Mouse (Mus musculus): ENCODE measurements around the gene Dthd1. TPM values are rescaled to one million over a fixed set of nuclear protein-coding genes. Genes with fewer than 3 reads are reported as not detected.

The Dthd1 gene
- polyA plus RNA-seq, 1 experiment from 2014 or later = not detected

DNA sequence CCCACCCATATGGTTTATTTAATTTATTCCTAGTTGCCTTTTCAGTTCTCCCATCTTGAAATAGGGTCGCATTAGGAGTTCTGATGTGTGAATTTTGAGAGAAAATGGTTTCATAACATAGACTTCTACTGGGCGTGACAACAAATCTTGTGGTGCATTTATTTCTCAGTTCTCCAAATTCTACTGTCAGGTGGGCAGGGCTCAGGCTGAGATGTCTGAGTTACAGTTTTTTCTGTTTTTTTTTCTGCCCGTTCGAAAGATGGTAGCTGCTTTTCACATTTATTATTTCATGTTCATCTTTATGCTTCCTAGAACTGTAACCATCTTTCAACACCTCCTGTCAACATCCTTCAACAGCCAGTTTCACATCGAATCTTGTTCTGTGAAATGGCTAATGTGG, 95.5 kb downstream of the Dthd1 start:
- WGBS = 86% methylated on average over 5 of the region's 5 CpGs
- Histone ChIP-seq H3K4me3 (no peak overlapping the region), H3K9me3 (replicated peaks) (no peaks in the 10 kb centered on the region), H3K36me3 (no peaks in the 10 kb centered on the region), H3K27me3 (ENCODE audit: low read depth, poor library complexity, severe bottlenecking) (no peaks in the 10 kb centered on the region), H3K4me1 (no peaks in the 10 kb centered on the region), H3K27ac (no peak overlapping the region)
- DNase-seq (ENCODE audit: low spot score) = no peak

DNA sequence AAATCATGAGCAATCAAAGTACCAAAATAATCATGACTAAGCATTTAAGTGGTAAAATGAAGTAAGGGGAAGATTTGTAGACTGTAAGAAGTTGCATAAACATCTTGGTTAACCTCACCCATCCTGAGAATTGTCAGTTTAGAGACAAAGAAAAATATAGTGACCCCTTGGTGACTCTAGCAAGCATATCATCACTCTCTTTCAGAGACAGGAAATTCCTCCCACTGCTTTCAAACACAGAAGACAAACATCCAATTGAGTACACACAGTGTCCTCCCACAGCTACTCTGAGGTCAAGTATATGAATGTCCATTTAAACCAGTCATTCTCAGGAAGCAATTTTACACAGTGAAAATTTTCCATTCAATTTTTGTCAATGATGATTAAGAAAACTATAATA, 111.0 kb downstream of the Dthd1 start:
- Histone ChIP-seq H3K27me3 (ENCODE audit: low read depth, poor library complexity, severe bottlenecking) (no peaks in the 10 kb centered on the region), H3K9me3 (replicated peaks) (no peaks in the 10 kb centered on the region), H3K27ac (no peak overlapping the region), H3K4me1 (no peaks in the 10 kb centered on the region), H3K36me3 (no peaks in the 10 kb centered on the region), H3K4me3 (no peak overlapping the region)
- DNase-seq (ENCODE audit: low spot score) = no peak

Other genes with a start within 250 kb of the Dthd1 start
- gene Arap2, start 47.7 kb upstream of the Dthd1 start, polyA plus RNA-seq (2016; fragmentation: Nextera tagmentation; extraction: Ambion mirVana) = 0.43 and 0.93 TPM in 2 replicates

Data from limb, embryonic 10.5 days (tissue).